Mouse (Mus musculus) bone marrow, adult 2 months (tissue): ENCODE results near the gene Atp5c1.

Experiments
- CTCF ChIP-seq: fragments of 200-500 bp; IDR thresholded peaks from 2 replicates; pipeline ENCODE4 v1.5.1; 2011; ENCODE audit warnings: low read length, control low read depth; ENCODE audit not compliant: control insufficient read depth, insufficient read depth
- POLR2A ChIP-seq: fragments of 200-500 bp; IDR thresholded peaks from 2 replicates; pipeline ENCODE4 v1.6.1; 2011; ENCODE audit warnings: low read depth, mild to moderate bottlenecking, control low read depth, low read length, borderline replicate concordance; ENCODE audit not compliant: control insufficient read depth

- TF ChIP-seq CTCF = no peak
- no peak for TF ChIP-seq POLR2A
These were observed 8.6 kb downstream of the Atp5c1 start for GRCm38 (mm10) chr2:10071751-10072150.
